Mouse (Mus musculus) kidney, embryonic 15.5 days (tissue): ENCODE measurements around the gene Hus1b. TPM values are rescaled to one million over a fixed set of nuclear protein-coding genes. Genes with fewer than 3 reads are reported as not detected.

ENCODE experiments used
- ATAC-seq: fragments of 200-750 bp; cut with Nextera tagmentation; replicated peaks from 2 replicates; pipeline ENCODE4 v1.8.0; 2017; ENCODE audit warnings: moderate TSS enrichment; ENCODE audit not compliant: low FRiP score
- H3K27ac ChIP-seq: fragments of 300-500 bp; sonication (generic); 2 replicates; pipeline ENCODE4 v1.5.1; 2015; ENCODE audit warnings: mild to moderate bottlenecking, inconsistent platforms
- H3K27me3 ChIP-seq: fragments of 300-500 bp; sonication (generic); 2 replicates; pipeline ENCODE4 v1.6.1; 2015; ENCODE audit warnings: inconsistent platforms
- H3K36me3 ChIP-seq: fragments of 300-500 bp; sonication (generic); 2 replicates; pipeline ENCODE4 v1.6.1; 2015; ENCODE audit warnings: inconsistent platforms
- H3K4me1 ChIP-seq: fragments of 300-500 bp; sonication (generic); 2 replicates; pipeline ENCODE4 v1.6.1; 2015; ENCODE audit warnings: inconsistent platforms
- H3K4me2 ChIP-seq: fragments of 300-500 bp; sonication (generic); 2 replicates; pipeline ENCODE4 v1.6.1; 2015; ENCODE audit warnings: moderate library complexity, mild to moderate bottlenecking, inconsistent platforms
- H3K4me3 ChIP-seq: fragments of 300-500 bp; sonication (generic); replicated peaks from 2 replicates; pipeline ENCODE4 v1.5.1; 2015; ENCODE audit warnings: mild to moderate bottlenecking, inconsistent platforms
- H3K9ac ChIP-seq: fragments of 300-500 bp; sonication (generic); 2 replicates; pipeline ENCODE4 v1.6.1; 2015; ENCODE audit warnings: mild to moderate bottlenecking, inconsistent platforms
- H3K9me3 ChIP-seq: fragments of 300-500 bp; sonication (generic); replicated peaks from 2 replicates; pipeline ENCODE4 v1.6.1; 2016; ENCODE audit warnings: inconsistent platforms
- WGBS: fragments of 180-500 bp; shearing (Covaris S2); methylation state at CpG from one replicate; pipeline ENCODE4 v1.1.7; 2015; ENCODE audit warnings: mixed read lengths; 5-methylcytosine and 5-hydroxymethylcytosine counted together
- polyA plus RNA-seq: library from polyadenylated mRNA; unstranded; fragments of >200 nt; fragmentation: Nextera tagmentation; extraction: Ambion mirVana; gene quantifications from 2 replicates; pipeline ENCODE4 v1.2.1, GENCODE M21; 2015

Hus1b gene
- polyA plus RNA-seq = 0.18 TPM in 1 of 2 replicates, not detected in the other

- Histone ChIP-seq H3K9ac (no peak within 1 kb of the TSS), H3K36me3 (no peaks in the 10 kb centered on the region), H3K4me3 (no peak within 1 kb of the TSS), H3K27ac (no peak within 1 kb of the TSS), H3K4me2 (no peak within 1 kb of the TSS), H3K9me3 (no peaks in the 10 kb centered on the region), H3K27me3 (no peaks in the 10 kb centered on the region), H3K4me1 (no peaks in the 10 kb centered on the region)
- no peak for ATAC-seq
- WGBS = 89% methylated on average over 11 of the region's 11 CpGs
These were observed at the start of gene Hus1b for GRCm38 (mm10) chr13:30947540-30947939. Gene Hus1b, minus strand, starts transcription at chr13:30947759.

- Histone ChIP-seq H3K9ac (no peak overlapping the region), H3K4me2 (no peak overlapping the region), H3K4me1 (no peaks in the 10 kb centered on the region), H3K9me3 (no peaks in the 10 kb centered on the region), H3K27ac (no peak overlapping the region), H3K4me3 (no peak overlapping the region), H3K36me3 (no peaks in the 10 kb centered on the region), H3K27me3 (peaks cover 14% of the 10 kb centered on the region)
- ATAC-seq = no peak
- WGBS = 75% methylated on average over 6 of the region's 6 CpGs
These were observed 46.8 kb upstream of the Hus1b start for GRCm38 (mm10) chr13:30994249-30994858.

DNA sequence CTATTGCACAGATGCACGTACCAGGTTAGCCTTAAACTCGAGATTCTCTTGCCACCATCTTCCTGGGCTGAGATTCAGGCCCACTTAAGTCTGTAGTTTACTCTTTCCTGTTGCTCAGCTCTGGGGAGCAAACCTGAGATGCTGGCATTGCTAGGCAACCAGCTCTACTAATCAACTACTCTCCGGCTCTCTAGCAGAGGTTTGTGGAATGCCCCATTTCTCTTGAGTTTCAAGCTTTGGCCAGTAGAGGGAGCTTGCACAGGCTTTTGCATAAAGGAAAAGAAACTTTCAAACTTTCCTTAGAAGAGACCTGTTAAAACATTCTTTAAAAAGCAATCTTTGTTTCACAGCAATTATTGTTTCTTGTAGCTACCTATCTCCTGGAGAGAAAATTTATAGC lies 46.3 kb upstream of the Hus1b start:
- H3K27me3 ChIP-seq = peaks cover 17% of the 10 kb centered on the region
- WGBS = 35% methylated on average over 3 of the region's 3 CpGs
- no peak overlapping the region for H3K4me3 ChIP-seq
- no peak overlapping the region for H3K9ac ChIP-seq
- no peaks in the 10 kb centered on the region for H3K4me1 ChIP-seq
- no peak for ATAC-seq
- H3K4me2 ChIP-seq = no peak overlapping the region
- no peak overlapping the region for H3K27ac ChIP-seq
- H3K9me3 ChIP-seq = no peaks in the 10 kb centered on the region
- no peaks in the 10 kb centered on the region for H3K36me3 ChIP-seq

GRCm38 (mm10) chr13:30990233-30990632 lies 42.7 kb upstream of the Hus1b start:
- H3K36me3 ChIP-seq = no peaks in the 10 kb centered on the region
- ATAC-seq = no peak
- peaks cover 6% of the 10 kb centered on the region; the same call in 1 of the 2 replicates for H3K4me1 ChIP-seq
- H3K4me2 ChIP-seq = no peak overlapping the region
- no peaks in the 10 kb centered on the region for H3K9me3 ChIP-seq
- WGBS = 47% methylated on average over 9 of the region's 9 CpGs
- no peak overlapping the region for H3K9ac ChIP-seq
- no peak overlapping the region for H3K27ac ChIP-seq
- H3K27me3 ChIP-seq = peaks cover 44% of the 10 kb centered on the region
- no peak overlapping the region for H3K4me3 ChIP-seq

- no peak overlapping the region for H3K4me2 ChIP-seq
These were observed 42.2 kb upstream of the Hus1b start for GRCm38 (mm10) chr13:30989710-30990109.

DNA sequence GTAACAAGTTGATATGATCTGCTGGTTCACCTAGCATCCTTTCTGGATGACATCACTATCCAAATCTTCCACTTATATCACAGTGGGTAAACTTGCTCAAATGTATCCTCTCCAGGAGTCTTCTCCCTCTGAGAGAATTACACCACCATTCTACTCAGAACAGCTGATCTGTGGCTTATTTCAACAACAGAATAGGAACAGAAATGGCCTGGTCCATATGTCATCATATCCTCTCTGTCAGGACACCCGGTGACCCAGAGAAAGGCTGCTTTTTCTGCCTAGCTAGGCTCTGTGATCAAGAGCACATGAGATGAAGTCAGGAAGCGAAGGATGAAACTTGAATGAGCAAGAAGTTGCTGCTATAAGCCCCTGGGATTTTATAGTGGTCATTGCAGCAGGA lies 40.1 kb upstream of the Hus1b start:
- H3K36me3 ChIP-seq = no peaks in the 10 kb centered on the region
- peaks cover 8% of the 10 kb centered on the region; the same call in 1 of the 2 replicates for H3K4me1 ChIP-seq
- ATAC-seq = no peak
- H3K27me3 ChIP-seq = peaks cover 49% of the 10 kb centered on the region
- no peaks in the 10 kb centered on the region for H3K9me3 ChIP-seq
- H3K4me2 ChIP-seq = no peak overlapping the region
- H3K27ac ChIP-seq = no peak overlapping the region
- H3K9ac ChIP-seq = no peak overlapping the region
- no peak overlapping the region for H3K4me3 ChIP-seq
- 79% methylated on average over 2 of the region's 2 CpGs for WGBS

More at GRCm38 (mm10) chr13:30989710-30990109, 42.2 kb upstream of the Hus1b start:
- peaks cover 44% of the 10 kb centered on the region for H3K27me3 ChIP-seq
- no peak overlapping the region for H3K27ac ChIP-seq
- no peaks in the 10 kb centered on the region for H3K9me3 ChIP-seq
- H3K9ac ChIP-seq = no peak overlapping the region
- no peak for ATAC-seq
- H3K4me3 ChIP-seq = no peak overlapping the region
- H3K4me1 ChIP-seq = peaks cover 8% of the 10 kb centered on the region; the same call in 1 of the 2 replicates
- 75% methylated on average over 10 of the region's 10 CpGs for WGBS
- H3K36me3 ChIP-seq = no peaks in the 10 kb centered on the region

GRCm38 (mm10) chr13:30986934-30987455 lies 39.4 kb upstream of the Hus1b start:
- H3K9ac ChIP-seq = no peak overlapping the region
- ATAC-seq = no peak

GRCm38 (mm10) chr13:30985598-30986466 lies 38.3 kb upstream of the Hus1b start:
- Histone ChIP-seq H3K36me3 (no peaks in the 10 kb centered on the region), H3K9ac (peak overlapping the region; percentile 29; the same call in 1 of the 2 replicates), H3K4me1 (peaks cover 8% of the 10 kb centered on the region; the same call in 1 of the 2 replicates), H3K4me2 (peak overlapping the region; percentile 68), H3K9me3 (no peaks in the 10 kb centered on the region), H3K27ac (no peak overlapping the region), H3K27me3 (peaks cover 46% of the 10 kb centered on the region), H3K4me3 (peak overlapping the region; percentile 38)
- 16% methylated on average over 27 of the region's 27 CpGs for WGBS
- peak; percentile 78; the same call in 1 of the 2 replicates for ATAC-seq

More at GRCm38 (mm10) chr13:30986934-30987455, 39.4 kb upstream of the Hus1b start:
- H3K27ac ChIP-seq = no peak overlapping the region
- 77% methylated on average over 10 of the region's 10 CpGs for WGBS
- H3K9me3 ChIP-seq = no peaks in the 10 kb centered on the region
- no peak overlapping the region for H3K4me3 ChIP-seq
- peaks cover 8% of the 10 kb centered on the region; the same call in 1 of the 2 replicates for H3K4me1 ChIP-seq
- no peaks in the 10 kb centered on the region for H3K36me3 ChIP-seq
- H3K4me2 ChIP-seq = no peak overlapping the region
- H3K27me3 ChIP-seq = peaks cover 52% of the 10 kb centered on the region

GRCm38 (mm10) chr13:30985275-30985597 lies 37.7 kb upstream of the Hus1b start:
- H3K4me1 ChIP-seq = peaks cover 8% of the 10 kb centered on the region; the same call in 1 of the 2 replicates
- H3K4me3 ChIP-seq = peak overlapping the region; percentile 38
- no peak overlapping the region for H3K27ac ChIP-seq
- H3K9me3 ChIP-seq = no peaks in the 10 kb centered on the region
- H3K9ac ChIP-seq = peak overlapping the region; percentile 29; the same call in 1 of the 2 replicates
- peaks cover 46% of the 10 kb centered on the region for H3K27me3 ChIP-seq
- peak overlapping the region; percentile 68 for H3K4me2 ChIP-seq
- ATAC-seq = no peak
- WGBS = 20% methylated on average over 13 of the region's 13 CpGs
- H3K36me3 ChIP-seq = no peaks in the 10 kb centered on the region

GRCm38 (mm10) chr13:30981666-30982065 lies 34.1 kb upstream of the Hus1b start:
- 63% methylated on average over 1 of the region's 1 CpGs for WGBS

DNA sequence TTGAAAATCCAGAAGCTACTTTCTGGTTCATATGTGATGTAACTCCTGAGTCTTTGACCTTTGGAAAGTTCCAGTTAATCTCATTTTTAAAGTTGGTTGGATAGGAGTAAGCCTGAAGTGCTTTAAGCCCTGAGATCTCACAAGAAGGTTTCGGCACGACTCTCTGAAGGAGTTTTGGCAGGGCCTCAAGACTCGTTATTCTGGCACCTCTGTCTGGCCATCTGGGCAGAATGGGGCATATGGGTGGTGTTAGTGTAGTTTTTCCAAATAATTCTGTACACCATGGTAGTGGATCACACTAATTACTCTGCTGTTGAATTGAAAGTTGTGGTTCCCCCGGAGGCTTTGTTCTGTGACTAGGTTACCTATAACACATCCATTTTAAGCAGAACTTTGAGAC lies 30.7 kb upstream of the Hus1b start:
- peaks cover 15% of the 10 kb centered on the region for H3K27me3 ChIP-seq
- no peak overlapping the region for H3K9ac ChIP-seq
- no peak for ATAC-seq
- no peaks in the 10 kb centered on the region for H3K9me3 ChIP-seq
- peaks cover 3% of the 10 kb centered on the region; the same call in 1 of the 2 replicates for H3K4me1 ChIP-seq
- 63% methylated on average over 4 of the region's 4 CpGs for WGBS
- H3K36me3 ChIP-seq = no peaks in the 10 kb centered on the region
- no peak overlapping the region for H3K4me3 ChIP-seq
- H3K4me2 ChIP-seq = no peak overlapping the region
- no peak overlapping the region for H3K27ac ChIP-seq

More at GRCm38 (mm10) chr13:30981666-30982065, 34.1 kb upstream of the Hus1b start:
- Histone ChIP-seq H3K9ac (no peak overlapping the region), H3K4me3 (no peak overlapping the region), H3K9me3 (no peaks in the 10 kb centered on the region), H3K27ac (no peak overlapping the region), H3K27me3 (peaks cover 18% of the 10 kb centered on the region), H3K4me2 (no peak overlapping the region), H3K4me1 (peaks cover 8% of the 10 kb centered on the region; the same call in 1 of the 2 replicates), H3K36me3 (no peaks in the 10 kb centered on the region)
- no peak for ATAC-seq
